Mouse (Mus musculus) heart, postnatal 0 days (tissue): ENCODE data around the gene Olfr545.

Experiments
- CTCF ChIP-seq: IDR thresholded peaks from 2 replicates; pipeline ENCODE4 v1.5.1; 2016; ENCODE audit warnings: antibody characterized with exemption, control low read depth, low read depth
- EP300 ChIP-seq: IDR thresholded peaks from 2 replicates; pipeline ENCODE4 v1.6.1; 2016; ENCODE audit warnings: antibody characterized with exemption, low read depth

DNA sequence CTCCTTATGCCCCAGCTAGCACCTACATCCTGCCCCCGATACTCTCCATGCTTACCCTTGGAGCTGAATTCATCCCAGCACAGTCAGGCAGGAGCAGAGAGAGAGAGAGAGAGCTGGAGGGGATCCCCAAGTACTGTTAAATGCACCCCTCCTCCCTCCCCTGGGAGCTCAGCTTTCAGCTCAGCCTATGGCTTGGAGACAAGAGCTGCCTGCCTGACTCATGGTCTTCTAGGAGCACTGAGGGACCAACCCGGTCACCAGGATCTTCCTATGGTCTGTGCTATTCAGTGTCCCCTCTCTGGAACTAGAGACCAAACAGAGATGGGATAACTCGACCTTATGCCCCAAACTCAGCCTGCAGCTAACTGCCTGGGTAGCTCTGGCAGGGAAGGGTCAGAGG, at the start of gene Olfr545:
- TF ChIP-seq CTCF (no peak), EP300 (no peak)
